Mouse (Mus musculus): ENCODE data around the gene Gm28048. TPM values are rescaled to one million over a fixed set of nuclear protein-coding genes. Genes with fewer than 3 reads are reported as not detected.

Gm28048 gene
- polyA plus RNA-seq, 1 experiment: 0.91 TPM

GRCm38 (mm10) chr11:22815143-22815542 lies 166.7 kb downstream of the Gm28048 start:
- no peaks in the 10 kb centered on the region for H3K4me1 ChIP-seq (ENCODE audit: control insufficient read depth, insufficient read depth, low read length)
- H3K36me3 ChIP-seq (ENCODE audit: control insufficient read depth, insufficient read depth, low read length): no peaks in the 10 kb centered on the region
- H3K27ac ChIP-seq (ENCODE audit: control insufficient read depth, insufficient read depth, low read depth, low read length): no peak overlapping the region
- H3K27me3 ChIP-seq (ENCODE audit: control insufficient read depth, insufficient read depth, low read length): no peaks in the 10 kb centered on the region
- no peak for TF ChIP-seq POLR2A (IDR thresholded peaks at IDR 0.05; ENCODE audit: control insufficient read depth, low read depth, low read length)
- TF ChIP-seq CTCF (IDR thresholded peaks at IDR 0.05; ENCODE audit: control insufficient read depth, insufficient read depth, insufficient replicate concordance, low read depth, low read length): no peak
- H3K4me3 ChIP-seq (ENCODE audit: control insufficient read depth, low read depth, low read length): no peak overlapping the region

- no peaks in the 10 kb centered on the region for H3K27me3 ChIP-seq (ENCODE audit: control insufficient read depth, insufficient read depth, low read length)
- no peak overlapping the region for H3K27ac ChIP-seq (ENCODE audit: control insufficient read depth, insufficient read depth, low read depth, low read length)
- H3K36me3 ChIP-seq (ENCODE audit: control insufficient read depth, insufficient read depth, low read length): no peaks in the 10 kb centered on the region
- TF ChIP-seq CTCF (IDR thresholded peaks at IDR 0.05; ENCODE audit: control insufficient read depth, insufficient read depth, insufficient replicate concordance, low read depth, low read length): no peak
- no peak for TF ChIP-seq POLR2A (IDR thresholded peaks at IDR 0.05; ENCODE audit: control insufficient read depth, low read depth, low read length)
- peaks cover 2% of the 10 kb centered on the region; the same call in 1 of the 2 replicates for H3K4me1 ChIP-seq (ENCODE audit: control insufficient read depth, insufficient read depth, low read length)
- H3K4me3 ChIP-seq (ENCODE audit: control insufficient read depth, low read depth, low read length): no peak overlapping the region
Measured at GRCm38 (mm10) chr11:22813921-22814704, 167.8 kb downstream of the Gm28048 start.

GRCm38 (mm10) chr11:22813427-22813826 lies 168.5 kb downstream of the Gm28048 start:
- Histone ChIP-seq H3K27ac (ENCODE audit: control insufficient read depth, insufficient read depth, low read depth, low read length) (no peak overlapping the region), H3K27me3 (ENCODE audit: control insufficient read depth, insufficient read depth, low read length) (no peaks in the 10 kb centered on the region), H3K4me3 (ENCODE audit: control insufficient read depth, low read depth, low read length) (no peak overlapping the region), H3K4me1 (ENCODE audit: control insufficient read depth, insufficient read depth, low read length) (peaks cover 2% of the 10 kb centered on the region; the same call in 1 of the 2 replicates), H3K36me3 (ENCODE audit: control insufficient read depth, insufficient read depth, low read length) (no peaks in the 10 kb centered on the region)
- no peak for TF ChIP-seq POLR2A (IDR thresholded peaks at IDR 0.05; ENCODE audit: control insufficient read depth, low read depth, low read length)
- TF ChIP-seq CTCF (IDR thresholded peaks at IDR 0.05; ENCODE audit: control insufficient read depth, insufficient read depth, insufficient replicate concordance, low read depth, low read length): no peak

- Histone ChIP-seq H3K4me1 (ENCODE audit: control insufficient read depth, insufficient read depth, low read length) (peaks cover 2% of the 10 kb centered on the region; the same call in 1 of the 2 replicates), H3K27ac (ENCODE audit: control insufficient read depth, insufficient read depth, low read depth, low read length) (no peak overlapping the region), H3K36me3 (ENCODE audit: control insufficient read depth, insufficient read depth, low read length) (no peaks in the 10 kb centered on the region), H3K27me3 (ENCODE audit: control insufficient read depth, insufficient read depth, low read length) (no peaks in the 10 kb centered on the region), H3K4me3 (ENCODE audit: control insufficient read depth, low read depth, low read length) (no peak overlapping the region)
- TF ChIP-seq CTCF (IDR thresholded peaks at IDR 0.05; ENCODE audit: control insufficient read depth, insufficient read depth, insufficient replicate concordance, low read depth, low read length): no peak
- TF ChIP-seq POLR2A (IDR thresholded peaks at IDR 0.05; ENCODE audit: control insufficient read depth, low read depth, low read length): no peak
Measured at GRCm38 (mm10) chr11:22811413-22811812, 170.5 kb downstream of the Gm28048 start.

GRCm38 (mm10) chr11:22809465-22810096 lies 172.3 kb downstream of the Gm28048 start:
- Histone ChIP-seq H3K4me3 (ENCODE audit: control insufficient read depth, low read depth, low read length) (no peak overlapping the region), H3K27ac (ENCODE audit: control insufficient read depth, insufficient read depth, low read depth, low read length) (no peak overlapping the region), H3K27me3 (ENCODE audit: control insufficient read depth, insufficient read depth, low read length) (no peaks in the 10 kb centered on the region), H3K4me1 (ENCODE audit: control insufficient read depth, insufficient read depth, low read length) (peaks cover 2% of the 10 kb centered on the region; the same call in 1 of the 2 replicates), H3K36me3 (ENCODE audit: control insufficient read depth, insufficient read depth, low read length) (no peaks in the 10 kb centered on the region)
- TF ChIP-seq CTCF (IDR thresholded peaks at IDR 0.05; ENCODE audit: control insufficient read depth, insufficient read depth, insufficient replicate concordance, low read depth, low read length): no peak
- TF ChIP-seq POLR2A (IDR thresholded peaks at IDR 0.05; ENCODE audit: control insufficient read depth, low read depth, low read length): no peak

- H3K4me1 ChIP-seq (ENCODE audit: control insufficient read depth, insufficient read depth, low read length): peaks cover 2% of the 10 kb centered on the region; the same call in 1 of the 2 replicates
- no peak overlapping the region for H3K4me3 ChIP-seq (ENCODE audit: control insufficient read depth, low read depth, low read length)
- no peaks in the 10 kb centered on the region for H3K27me3 ChIP-seq (ENCODE audit: control insufficient read depth, insufficient read depth, low read length)
- no peak for TF ChIP-seq POLR2A (IDR thresholded peaks at IDR 0.05; ENCODE audit: control insufficient read depth, low read depth, low read length)
- no peak for TF ChIP-seq CTCF (IDR thresholded peaks at IDR 0.05; ENCODE audit: control insufficient read depth, insufficient read depth, insufficient replicate concordance, low read depth, low read length)
- H3K36me3 ChIP-seq (ENCODE audit: control insufficient read depth, insufficient read depth, low read length): no peaks in the 10 kb centered on the region
- no peak overlapping the region for H3K27ac ChIP-seq (ENCODE audit: control insufficient read depth, insufficient read depth, low read depth, low read length)
Measured at GRCm38 (mm10) chr11:22808040-22808439, 173.8 kb downstream of the Gm28048 start.

- H3K4me3 ChIP-seq (ENCODE audit: control insufficient read depth, low read depth, low read length): no peak overlapping the region
- H3K27me3 ChIP-seq (ENCODE audit: control insufficient read depth, insufficient read depth, low read length): no peaks in the 10 kb centered on the region
- TF ChIP-seq POLR2A (IDR thresholded peaks at IDR 0.05; ENCODE audit: control insufficient read depth, low read depth, low read length) (no peak), CTCF (IDR thresholded peaks at IDR 0.05; ENCODE audit: control insufficient read depth, insufficient read depth, insufficient replicate concordance, low read depth, low read length) (no peak)
- no peaks in the 10 kb centered on the region for H3K36me3 ChIP-seq (ENCODE audit: control insufficient read depth, insufficient read depth, low read length)
- H3K4me1 ChIP-seq (ENCODE audit: control insufficient read depth, insufficient read depth, low read length): peaks cover 6% of the 10 kb centered on the region
- H3K27ac ChIP-seq (ENCODE audit: control insufficient read depth, insufficient read depth, low read depth, low read length): no peak overlapping the region
Measured at GRCm38 (mm10) chr11:22805171-22805570, 176.7 kb downstream of the Gm28048 start.
